Mouse (Mus musculus) stomach, embryonic 16.5 days (tissue): ENCODE data around the gene Arnt2. TPM values are rescaled to one million over a fixed set of nuclear protein-coding genes. Genes with fewer than 3 reads are reported as not detected.
A peak's percentile ranks its signal among the peaks of the same experiment; 100 is the strongest.

Experiments
- ATAC-seq: fragments of 200-750 bp; cut with Nextera tagmentation; 2 replicates; pipeline ENCODE4 v1.8.0; 2017; ENCODE audit warnings: moderate number of reproducible peaks, moderate TSS enrichment; ENCODE audit not compliant: insufficient read depth, low FRiP score
- H3K27ac ChIP-seq: fragments of 300-500 bp; sonication (generic); 2 replicates; pipeline ENCODE4 v1.5.1; 2014; ENCODE audit warnings: low read length
- H3K27me3 ChIP-seq: fragments of 300-500 bp; sonication (generic); 2 replicates; pipeline ENCODE4 v1.6.1; 2014; ENCODE audit warnings: low read length, control low read depth, mixed read lengths; ENCODE audit not compliant: control insufficient read depth, insufficient read depth
- H3K36me3 ChIP-seq: fragments of 300-500 bp; sonication (generic); 2 replicates; pipeline ENCODE4 v1.6.1; 2014; ENCODE audit warnings: low read length; ENCODE audit not compliant: control insufficient read depth, insufficient read depth
- H3K4me1 ChIP-seq: fragments of 300-500 bp; sonication (generic); 2 replicates; pipeline ENCODE4 v1.6.1; 2014; ENCODE audit warnings: low read length, control low read depth, mixed read lengths; ENCODE audit not compliant: control insufficient read depth, insufficient read depth
- H3K4me2 ChIP-seq: fragments of 300-500 bp; sonication (generic); 2 replicates; pipeline ENCODE4 v1.6.1; 2014; ENCODE audit warnings: low read depth, low read length, mixed read lengths
- H3K4me3 ChIP-seq: fragments of 300-500 bp; sonication (generic); replicated peaks from 2 replicates; pipeline ENCODE4 v1.5.1; 2014; ENCODE audit warnings: mild to moderate bottlenecking, low read length
- H3K9ac ChIP-seq: fragments of 300-500 bp; sonication (generic); 2 replicates; pipeline ENCODE4 v1.6.1; 2014; ENCODE audit warnings: low read length
- H3K9me3 ChIP-seq: fragments of 300-500 bp; sonication (generic); replicated peaks from 2 replicates; pipeline ENCODE4 v1.6.1; 2016; ENCODE audit warnings: low read length, control low read depth; ENCODE audit not compliant: control insufficient read depth
- WGBS: fragments of 180-500 bp; shearing (Covaris S2); extraction: QIAGEN DNeasy Blood & Tissue Kit; methylation state at CpG from one replicate; pipeline ENCODE4 v1.1.7; 2014; 5-methylcytosine and 5-hydroxymethylcytosine counted together
- polyA plus RNA-seq: library from polyadenylated mRNA; unstranded; fragments of >200 nt; fragmentation: Nextera tagmentation; extraction: Ambion mirVana; gene quantifications from 2 replicates; pipeline ENCODE4 v1.2.1, GENCODE M21; 2015

The Arnt2 gene
- polyA plus RNA-seq, 1 experiment from 2014 or later = 3.0 TPM

GRCm38 (mm10) chr7:84237655-84238054 is 172.3 kb downstream of the Arnt2 start:
- peak overlapping the region; percentile 74; the same call in 1 of the 2 replicates for H3K27ac ChIP-seq

GRCm38 (mm10) chr7:84231396-84231795 is 178.6 kb downstream of the Arnt2 start:
- 66% methylated on average over 4 of the region's 4 CpGs for WGBS
- Histone ChIP-seq H3K4me3 (no peak overlapping the region), H3K27me3 (no peaks in the 10 kb centered on the region), H3K9me3 (no peaks in the 10 kb centered on the region), H3K4me1 (no peaks in the 10 kb centered on the region), H3K36me3 (no peaks in the 10 kb centered on the region), H3K9ac (no peak overlapping the region), H3K27ac (no peak overlapping the region), H3K4me2 (no peak overlapping the region)
- ATAC-seq = no peak

More at GRCm38 (mm10) chr7:84237655-84238054, 172.3 kb downstream of the Arnt2 start:
- Histone ChIP-seq H3K9me3 (no peaks in the 10 kb centered on the region), H3K4me2 (no peak overlapping the region), H3K9ac (no peak overlapping the region), H3K4me3 (no peak overlapping the region), H3K4me1 (peaks cover 5% of the 10 kb centered on the region; the same call in 1 of the 2 replicates), H3K27me3 (no peaks in the 10 kb centered on the region), H3K36me3 (no peaks in the 10 kb centered on the region)
- ATAC-seq = peak; percentile 73; the same call in 1 of the 2 replicates
- 40% methylated on average over 4 of the region's 4 CpGs for WGBS

- H3K27ac ChIP-seq = no peak overlapping the region
- H3K36me3 ChIP-seq = no peaks in the 10 kb centered on the region
- H3K9ac ChIP-seq = no peak overlapping the region
- no peak overlapping the region for H3K4me3 ChIP-seq
- ATAC-seq = no peak
- no peaks in the 10 kb centered on the region for H3K9me3 ChIP-seq
- no peaks in the 10 kb centered on the region for H3K27me3 ChIP-seq
- no peaks in the 10 kb centered on the region for H3K4me1 ChIP-seq
- no peak overlapping the region for H3K4me2 ChIP-seq
- 70% methylated on average over 1 of the region's 1 CpGs for WGBS
Measured at GRCm38 (mm10) chr7:84227652-84228051, 182.3 kb downstream of the Arnt2 start.

GRCm38 (mm10) chr7:84226909-84227308 is 183.1 kb downstream of the Arnt2 start:
- H3K27me3 ChIP-seq = no peaks in the 10 kb centered on the region
- no peak for ATAC-seq
- H3K36me3 ChIP-seq = no peaks in the 10 kb centered on the region
- no peak overlapping the region for H3K27ac ChIP-seq
- H3K4me3 ChIP-seq = no peak overlapping the region
- no peak overlapping the region for H3K9ac ChIP-seq
- WGBS = 71% methylated on average over 3 of the region's 3 CpGs
- no peak overlapping the region for H3K4me2 ChIP-seq
- H3K9me3 ChIP-seq = no peaks in the 10 kb centered on the region
- no peaks in the 10 kb centered on the region for H3K4me1 ChIP-seq

GRCm38 (mm10) chr7:84212112-84212511 is 197.9 kb downstream of the Arnt2 start:
- Histone ChIP-seq H3K27ac (no peak overlapping the region), H3K4me3 (no peak overlapping the region), H3K9ac (no peak overlapping the region), H3K4me1 (peaks cover 3% of the 10 kb centered on the region; the same call in 1 of the 2 replicates), H3K36me3 (no peaks in the 10 kb centered on the region), H3K9me3 (no peaks in the 10 kb centered on the region), H3K27me3 (no peaks in the 10 kb centered on the region), H3K4me2 (no peak overlapping the region)
- WGBS = 18% methylated on average over 1 of the region's 1 CpGs
- no peak for ATAC-seq

- 55% methylated on average over 10 of the region's 10 CpGs for WGBS
- Histone ChIP-seq H3K27ac (no peak overlapping the region), H3K4me3 (no peak overlapping the region), H3K36me3 (no peaks in the 10 kb centered on the region), H3K4me1 (peaks cover 3% of the 10 kb centered on the region; the same call in 1 of the 2 replicates), H3K4me2 (no peak overlapping the region), H3K27me3 (no peaks in the 10 kb centered on the region), H3K9me3 (no peaks in the 10 kb centered on the region), H3K9ac (no peak overlapping the region)
- ATAC-seq = no peak
Measured at GRCm38 (mm10) chr7:84210585-84211291, 199.2 kb downstream of the Arnt2 start.

- ATAC-seq = 0 out of 2 replicates have a peak, but pooled peaks have one; percentile 25
- H3K4me2 ChIP-seq = no peak overlapping the region
- no peak overlapping the region for H3K27ac ChIP-seq
- WGBS = 53% methylated on average over 3 of the region's 3 CpGs
- no peak overlapping the region for H3K9ac ChIP-seq
- no peak overlapping the region for H3K4me3 ChIP-seq
- H3K4me1 ChIP-seq = no peaks in the 10 kb centered on the region
- H3K9me3 ChIP-seq = no peaks in the 10 kb centered on the region
- no peaks in the 10 kb centered on the region for H3K27me3 ChIP-seq
- no peaks in the 10 kb centered on the region for H3K36me3 ChIP-seq
Measured at GRCm38 (mm10) chr7:84203981-84204380, 206.0 kb downstream of the Arnt2 start.

GRCm38 (mm10) chr7:84201151-84202068 is 208.6 kb downstream of the Arnt2 start:
- no peak for ATAC-seq
- Histone ChIP-seq H3K27ac (no peak overlapping the region), H3K9ac (no peak overlapping the region), H3K27me3 (no peaks in the 10 kb centered on the region), H3K4me2 (no peak overlapping the region), H3K9me3 (no peaks in the 10 kb centered on the region), H3K4me1 (no peaks in the 10 kb centered on the region), H3K4me3 (no peak overlapping the region), H3K36me3 (no peaks in the 10 kb centered on the region)
- 75% methylated on average over 13 of the region's 13 CpGs for WGBS
